Mouse (Mus musculus) spleen, adult 2 months (tissue): Measurements from ENCODE around the gene Dmp1. TPM values are rescaled to one million over a fixed set of nuclear protein-coding genes. Genes with fewer than 3 reads are reported as not detected.

ENCODE experiments used
- DNase-seq, 2 experiments: peaks; one replicate each; pipeline versions ENCODE4 v3.0.0 to v3.0.0-alpha.2; 2012 to 2021; ENCODE audit warnings: low spot score in 2 of 2, low read depth in 1 of 2
- H3K27ac ChIP-seq: fragments of 200-500 bp; 2 replicates; pipeline ENCODE4 v1.5.1; 2012; ENCODE audit warnings: low read length, inconsistent platforms; ENCODE audit not compliant: insufficient read depth
- H3K27me3 ChIP-seq: fragments of 200-500 bp; 2 replicates; pipeline ENCODE4 v1.6.1; 2012; ENCODE audit warnings: mild to moderate bottlenecking, moderate library complexity, low read length, inconsistent platforms; ENCODE audit not compliant: control insufficient read depth, insufficient read depth
- H3K36me3 ChIP-seq: fragments of 200-500 bp; 2 replicates; pipeline ENCODE4 v1.6.1; 2012; ENCODE audit warnings: mild to moderate bottlenecking, low read length, inconsistent platforms; ENCODE audit not compliant: control insufficient read depth, insufficient read depth
- H3K4me1 ChIP-seq: fragments of 200-500 bp; 2 replicates; pipeline ENCODE4 v1.6.1; 2011; ENCODE audit warnings: inconsistent platforms; ENCODE audit not compliant: control insufficient read depth, insufficient read depth, insufficient read length
- H3K4me3 ChIP-seq: fragments of 200-500 bp; 2 replicates; pipeline ENCODE4 v1.5.1; 2011; ENCODE audit warnings: mild to moderate bottlenecking, inconsistent platforms; ENCODE audit not compliant: insufficient read depth, insufficient read length; ENCODE audit errors: extremely low read depth
- CTCF ChIP-seq: fragments of 200-500 bp; IDR thresholded peaks from 2 replicates; pipeline ENCODE4 v1.5.1; 2011; ENCODE audit warnings: mild to moderate bottlenecking, inconsistent platforms; ENCODE audit not compliant: insufficient read depth, insufficient read length, insufficient replicate concordance; ENCODE audit errors: extremely low read depth
- POLR2A ChIP-seq: fragments of 200-500 bp; IDR thresholded peaks from 2 replicates; pipeline ENCODE4 v1.6.1; 2011; ENCODE audit warnings: low read depth, low read length, inconsistent platforms
- WGBS: fragments of 180-500 bp; shearing (Covaris S2); methylation state at CpG from one replicate; pipeline ENCODE4 v1.1.7; 2018; 5-methylcytosine and 5-hydroxymethylcytosine counted together
- polyA plus RNA-seq: library from polyadenylated mRNA; depleted of rRNA; stranded (reverse); fragments of >200 nt; gene quantifications from 2 replicates; pipeline ENCODE4 v1.2.3, GENCODE M21; 2012

Dmp1 gene
- polyA plus RNA-seq, 1 experiment: 0.07 TPM

DNA sequence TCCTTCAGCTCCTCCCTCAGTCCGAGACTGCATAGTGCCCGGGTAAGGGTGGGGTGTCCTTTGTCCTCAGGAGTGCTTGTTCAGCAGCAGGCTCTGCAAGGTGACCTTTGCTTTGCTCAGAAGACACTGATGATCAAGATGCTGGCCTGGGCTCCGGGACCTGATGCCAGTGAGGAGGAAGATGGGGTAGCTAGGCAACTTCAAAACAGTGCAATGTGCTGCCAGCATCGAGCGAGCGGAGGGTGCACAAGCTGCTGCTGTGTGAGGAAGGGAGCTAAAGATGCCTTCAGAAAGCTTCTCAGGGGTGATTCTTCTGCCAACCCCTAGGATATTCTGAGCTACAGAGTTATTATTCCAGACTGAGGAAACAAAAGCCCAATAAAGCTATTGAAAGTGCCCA is 29.3 kb upstream of the Dmp1 start:
- 82% methylated on average over 6 of the region's 6 CpGs for WGBS
- H3K4me3 ChIP-seq: no peak overlapping the region
- H3K27ac ChIP-seq: no peak overlapping the region
- TF ChIP-seq CTCF (no peak), POLR2A (no peak)
- DNase-seq: no peak
- H3K4me1 ChIP-seq: no peaks in the 10 kb centered on the region
- no peaks in the 10 kb centered on the region for H3K36me3 ChIP-seq
- no peaks in the 10 kb centered on the region for H3K27me3 ChIP-seq

GRCm38 (mm10) chr5:104183743-104184142 is 18.7 kb upstream of the Dmp1 start:
- no peak for DNase-seq
- no peaks in the 10 kb centered on the region for H3K27me3 ChIP-seq
- WGBS: 86% methylated on average over 1 of the region's 1 CpGs
- no peak overlapping the region for H3K27ac ChIP-seq
- TF ChIP-seq CTCF (no peak), POLR2A (no peak)
- H3K4me1 ChIP-seq: no peaks in the 10 kb centered on the region
- H3K36me3 ChIP-seq: no peaks in the 10 kb centered on the region
- no peak overlapping the region for H3K4me3 ChIP-seq

DNA sequence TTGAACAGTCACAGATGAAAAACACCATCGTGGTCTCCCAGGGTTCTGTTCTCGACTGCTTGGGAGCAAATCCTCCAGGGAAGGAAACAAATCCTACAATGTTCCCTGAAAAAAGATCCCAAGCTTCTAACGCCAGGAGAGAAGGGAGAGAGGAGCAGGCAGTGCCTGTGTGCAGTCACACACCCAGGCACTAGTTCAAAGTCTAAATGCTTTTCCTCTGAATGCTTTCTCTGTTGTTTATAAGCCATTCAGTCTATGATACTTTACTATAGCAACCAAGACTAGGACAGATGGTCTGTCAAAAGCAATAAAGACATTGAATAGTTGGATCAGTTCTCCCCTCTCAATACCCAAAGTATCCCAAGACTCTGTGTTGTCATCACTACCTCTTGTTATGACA is 15.1 kb upstream of the Dmp1 start:
- TF ChIP-seq POLR2A: no peak
- no peak for TF ChIP-seq CTCF
- no peaks in the 10 kb centered on the region for H3K36me3 ChIP-seq
- H3K27ac ChIP-seq: no peak overlapping the region
- H3K4me3 ChIP-seq: no peak overlapping the region
- no peaks in the 10 kb centered on the region for H3K27me3 ChIP-seq
- 82% methylated on average over 3 of the region's 3 CpGs for whole genome bisulfite sequencing
- no peak for DNase-seq
- H3K4me1 ChIP-seq: no peaks in the 10 kb centered on the region

GRCm38 (mm10) chr5:104195086-104195485 is 7.3 kb upstream of the Dmp1 start:
- Histone ChIP-seq H3K4me3 (no peak overlapping the region), H3K36me3 (no peaks in the 10 kb centered on the region), H3K27me3 (no peaks in the 10 kb centered on the region), H3K4me1 (no peaks in the 10 kb centered on the region), H3K27ac (no peak overlapping the region)
- WGBS: 95% methylated on average over 1 of the region's 1 CpGs
- DNase-seq: no peak
- no peak for TF ChIP-seq POLR2A
- no peak for TF ChIP-seq CTCF

DNA sequence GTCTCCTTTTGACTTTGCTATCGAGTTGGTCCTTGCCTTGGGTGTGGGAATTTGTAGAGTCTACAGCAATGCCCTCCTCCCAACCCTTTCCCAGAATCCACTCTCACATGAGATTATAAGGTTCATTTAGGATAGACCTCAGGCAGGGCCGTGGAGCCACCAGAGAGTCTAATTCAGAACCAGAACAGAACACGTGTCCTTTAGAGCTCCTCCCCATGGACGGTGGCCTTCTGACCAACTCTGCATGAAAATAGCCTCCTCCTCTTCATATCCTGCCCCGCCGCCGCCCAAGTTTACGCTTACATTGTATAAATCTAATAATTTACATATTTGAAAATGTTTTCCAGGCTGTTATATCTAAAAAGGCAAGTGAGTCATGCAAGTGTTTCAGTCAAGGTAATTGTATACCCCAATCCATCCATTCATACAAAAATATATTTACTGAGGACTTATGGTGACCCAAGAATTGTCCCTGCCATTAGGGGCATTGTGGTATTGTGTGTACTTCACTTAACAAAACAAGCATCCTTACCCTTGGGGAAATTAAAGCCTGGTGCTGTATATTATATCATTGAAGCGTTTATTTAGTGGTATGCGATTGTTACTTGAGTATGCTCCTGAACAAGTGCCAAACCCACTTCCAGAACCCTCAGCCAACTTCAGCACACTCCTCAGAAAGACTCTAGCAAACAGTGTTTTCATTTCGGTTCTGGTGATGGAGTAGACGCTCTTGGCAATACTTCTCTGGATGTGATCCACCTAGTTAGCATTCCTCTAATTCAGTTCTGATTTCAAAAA is 1.1 kb upstream of the Dmp1 start:
- WGBS: 90% methylated on average over 12 of the region's 12 CpGs
- Histone ChIP-seq H3K4me1 (no peaks in the 10 kb centered on the region), H3K27me3 (no peaks in the 10 kb centered on the region), H3K27ac (no peak overlapping the region), H3K36me3 (no peaks in the 10 kb centered on the region), H3K4me3 (no peak overlapping the region)
- no peak for DNase-seq
- TF ChIP-seq POLR2A: no peak
- no peak for TF ChIP-seq CTCF

- 87% methylated on average over 11 of the region's 11 CpGs for WGBS
These were observed 10.1 kb downstream of the Dmp1 start for GRCm38 (mm10) chr5:104212531-104212930.

GRCm38 (mm10) chr5:104218926-104219325 is 16.5 kb downstream of the Dmp1 start:
- TF ChIP-seq POLR2A (no peak), CTCF (no peak)
- Histone ChIP-seq H3K4me3 (no peak overlapping the region), H3K4me1 (no peaks in the 10 kb centered on the region), H3K27me3 (no peaks in the 10 kb centered on the region), H3K36me3 (no peaks in the 10 kb centered on the region), H3K27ac (no peak overlapping the region)
- no peak for DNase-seq
- 36% methylated on average over 5 of the region's 5 CpGs for WGBS

More at GRCm38 (mm10) chr5:104212531-104212930, 10.1 kb downstream of the Dmp1 start:
- Histone ChIP-seq H3K27me3 (no peaks in the 10 kb centered on the region), H3K27ac (no peak overlapping the region), H3K36me3 (no peaks in the 10 kb centered on the region), H3K4me1 (no peaks in the 10 kb centered on the region), H3K4me3 (no peak overlapping the region)
- no peak for DNase-seq
- TF ChIP-seq CTCF (no peak), POLR2A (no peak)
